Mouse (Mus musculus) adrenal gland, postnatal 25 days (tissue): ENCODE results near the gene C730034F03Rik. TPM values are rescaled to one million over a fixed set of nuclear protein-coding genes. Genes with fewer than 3 reads are reported as not detected.

Source experiments
- DNase-seq: peaks from one replicate; pipeline ENCODE4 v3.0.0; 2021; ENCODE audit warnings: mixed read lengths
- total RNA-seq: library from RNA; stranded (reverse); gene quantifications from 2 replicates; pipeline ENCODE4 v1.2.3, GENCODE M21; 2021

The C730034F03Rik gene
- total RNA-seq, 1 experiment from 2014 or later = 2.0 TPM

GRCm38 (mm10) chr15:89432946-89433345 is 3.6 kb downstream of the C730034F03Rik start:
- DNase-seq = no peak

- DNase-seq = no peak
These were observed 4.7 kb downstream of the C730034F03Rik start for GRCm38 (mm10) chr15:89434136-89434535.

- no peak for DNase-seq
These were observed 6.5 kb downstream of the C730034F03Rik start for GRCm38 (mm10) chr15:89435878-89436277.

GRCm38 (mm10) chr15:89442486-89443070 is 13.2 kb downstream of the C730034F03Rik start:
- DNase-seq = no peak

- peak; percentile 76 for DNase-seq
These were observed 23.8 kb downstream of the C730034F03Rik start for GRCm38 (mm10) chr15:89452906-89453864.

GRCm38 (mm10) chr15:89453865-89454478 is 24.6 kb downstream of the C730034F03Rik start, which contains the start of gene Mapk8ip2:
Gene Mapk8ip2 (plus strand): TSS chr15:89453913.
- DNase-seq = peak; percentile 32

- DNase-seq = no peak
These were observed 25.5 kb downstream of the C730034F03Rik start for GRCm38 (mm10) chr15:89454857-89455256.

GRCm38 (mm10) chr15:89455642-89456041 is 26.3 kb downstream of the C730034F03Rik start:
- no peak for DNase-seq

- no peak for DNase-seq
These were observed 29.6 kb downstream of the C730034F03Rik start for GRCm38 (mm10) chr15:89458942-89459341.

- no peak for DNase-seq
These were observed 30.4 kb downstream of the C730034F03Rik start for GRCm38 (mm10) chr15:89459821-89460220.

GRCm38 (mm10) chr15:89460298-89460697 is 30.9 kb downstream of the C730034F03Rik start:
- DNase-seq = no peak

- no peak for DNase-seq
These were observed 31.9 kb downstream of the C730034F03Rik start for GRCm38 (mm10) chr15:89461321-89461720.

GRCm38 (mm10) chr15:89462176-89462575 is 32.8 kb downstream of the C730034F03Rik start:
- DNase-seq = no peak

GRCm38 (mm10) chr15:89463334-89464235 is 34.2 kb downstream of the C730034F03Rik start:
- no peak for DNase-seq

- no peak for DNase-seq
These were observed 35.7 kb downstream of the C730034F03Rik start for GRCm38 (mm10) chr15:89465052-89465451.

GRCm38 (mm10) chr15:89468577-89468976 is 39.2 kb downstream of the C730034F03Rik start:
- DNase-seq = no peak

- DNase-seq = no peak
These were observed 42.1 kb downstream of the C730034F03Rik start for GRCm38 (mm10) chr15:89471476-89471875.

- no peak for DNase-seq
These were observed 44.0 kb downstream of the C730034F03Rik start for GRCm38 (mm10) chr15:89473370-89473769.

GRCm38 (mm10) chr15:89473921-89474320 is 44.5 kb downstream of the C730034F03Rik start:
- no peak for DNase-seq

- no peak for DNase-seq
These were observed 45.4 kb downstream of the C730034F03Rik start for GRCm38 (mm10) chr15:89474596-89475292.

- DNase-seq = no peak
These were observed 45.9 kb downstream of the C730034F03Rik start for GRCm38 (mm10) chr15:89475293-89475600.
